Mouse (Mus musculus) brain, adult 2 months (tissue): ENCODE measurements around the gene Gm10306.
A peak's percentile ranks its signal among the peaks of the same experiment; 100 is the strongest.

Experiments
- DNase-seq: peaks from one replicate; pipeline ENCODE4 v3.0.0; 2011; ENCODE audit warnings: low read depth, low spot score

The Gm10306 gene

DNA sequence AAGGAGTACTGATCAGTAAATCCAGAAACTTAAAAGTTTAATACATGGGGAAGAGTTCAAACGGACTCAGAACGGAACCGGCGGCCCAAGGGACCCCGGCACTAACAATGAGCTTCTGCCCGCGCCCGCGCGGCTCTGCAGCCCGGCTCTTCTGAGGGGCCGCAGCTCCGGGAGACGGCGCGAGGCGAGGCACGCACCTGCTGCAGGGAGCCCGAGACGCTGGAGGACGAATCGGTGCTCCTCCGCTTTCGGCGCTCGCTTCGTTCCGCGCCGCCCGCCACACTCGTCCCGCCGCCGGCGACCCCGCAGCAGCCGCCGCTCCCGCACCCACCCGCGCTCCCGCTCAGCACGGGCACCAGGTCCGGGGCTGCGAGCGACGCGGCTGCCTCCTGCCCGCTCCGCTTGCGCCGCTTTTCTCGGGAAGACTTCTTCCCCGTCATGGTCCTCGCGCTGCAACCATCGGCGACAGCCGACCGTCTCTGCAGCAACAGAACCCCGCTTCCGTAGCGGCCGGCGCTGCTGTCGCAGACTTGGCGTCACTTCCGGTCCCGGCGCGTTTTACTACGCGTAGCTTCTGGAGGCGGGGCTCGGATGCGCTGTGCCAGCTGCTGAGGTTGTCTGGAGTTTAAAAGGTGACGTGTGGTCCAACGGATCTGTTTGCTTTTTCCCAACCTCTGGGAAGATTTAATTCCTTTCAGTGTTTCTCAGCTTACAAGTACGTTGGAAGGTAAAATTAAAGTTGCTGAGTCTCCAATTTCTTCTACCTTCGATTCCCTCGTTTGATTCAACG lies at the start of gene Gm10306, which contains the start of gene Caap1:
Gene Gm10306, plus strand, starts transcription at position 282 of the 790 bp plus-strand sequence.
Gene Caap1, minus strand, starts transcription at position 532 of the 790 bp plus-strand sequence.
- DNase-seq: peak; percentile 97

GRCm38 (mm10) chr4:94515366-94515765 lies 41.0 kb upstream of the Gm10306 start:
- DNase-seq: no peak

DNA sequence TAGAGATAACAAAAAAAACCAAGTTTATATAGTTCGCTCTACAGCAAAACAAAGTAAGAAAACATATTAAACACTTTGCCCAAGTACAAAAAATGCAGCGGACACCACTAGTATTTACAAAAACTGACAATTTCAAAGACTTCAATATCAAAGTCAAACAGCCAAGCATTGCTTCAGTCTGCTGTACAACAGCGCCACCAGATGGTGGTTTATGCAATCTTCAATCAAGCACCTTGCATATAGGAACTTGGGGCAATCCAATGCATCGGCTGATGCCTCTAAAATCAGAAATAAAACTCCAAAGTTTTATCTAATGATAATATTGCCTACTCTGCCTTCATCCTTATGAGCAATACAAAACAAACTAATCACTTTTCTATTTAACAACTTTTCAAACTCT lies 38.7 kb upstream of the Gm10306 start:
- DNase-seq: peak; percentile 84

DNA sequence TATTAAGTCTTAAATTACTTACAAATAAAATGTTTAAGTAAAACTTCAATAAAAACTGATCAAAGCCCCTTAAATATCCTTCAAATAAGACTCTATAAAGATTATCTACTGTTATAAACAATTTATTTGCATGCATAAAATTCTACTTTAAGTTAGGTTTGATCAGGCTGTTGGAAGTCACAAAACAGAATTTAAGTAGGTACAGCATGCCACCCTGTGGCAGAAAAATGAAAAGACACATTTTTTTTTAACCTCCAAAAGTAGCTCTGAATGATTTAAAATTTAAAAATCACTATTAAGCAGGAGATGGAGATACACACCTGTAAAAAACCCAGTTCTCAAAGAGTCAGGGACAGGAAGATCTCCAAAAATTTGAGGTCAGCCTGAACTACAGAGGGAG lies 33.0 kb upstream of the Gm10306 start:
- DNase-seq: peak; percentile 22

- DNase-seq: no peak
Measured at GRCm38 (mm10) chr4:94529448-94529847, 26.9 kb upstream of the Gm10306 start.

DNA sequence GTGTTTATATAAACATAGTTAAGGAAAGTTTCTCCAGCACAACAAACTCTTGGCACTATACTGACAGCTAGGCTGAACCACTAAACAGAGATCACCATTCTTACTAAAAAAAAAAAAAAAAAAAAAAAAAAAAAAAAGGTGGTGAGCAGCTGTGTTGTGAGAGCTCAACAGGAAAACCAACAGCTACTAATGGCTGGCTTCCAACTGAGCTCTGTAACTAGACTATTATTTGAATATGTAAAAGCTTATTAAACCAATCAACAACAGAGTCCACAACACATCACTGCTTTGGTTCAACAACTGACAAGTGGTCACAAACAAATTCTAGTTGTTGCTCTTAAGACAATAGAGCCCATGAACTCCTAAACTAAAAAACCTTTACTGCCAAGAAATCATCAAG lies 23.1 kb upstream of the Gm10306 start:
- no peak for DNase-seq

GRCm38 (mm10) chr4:94543041-94543440 lies 13.3 kb upstream of the Gm10306 start:
- no peak for DNase-seq

- DNase-seq: peak; percentile 61
Measured at GRCm38 (mm10) chr4:94544321-94544720, 12.0 kb upstream of the Gm10306 start.

DNA sequence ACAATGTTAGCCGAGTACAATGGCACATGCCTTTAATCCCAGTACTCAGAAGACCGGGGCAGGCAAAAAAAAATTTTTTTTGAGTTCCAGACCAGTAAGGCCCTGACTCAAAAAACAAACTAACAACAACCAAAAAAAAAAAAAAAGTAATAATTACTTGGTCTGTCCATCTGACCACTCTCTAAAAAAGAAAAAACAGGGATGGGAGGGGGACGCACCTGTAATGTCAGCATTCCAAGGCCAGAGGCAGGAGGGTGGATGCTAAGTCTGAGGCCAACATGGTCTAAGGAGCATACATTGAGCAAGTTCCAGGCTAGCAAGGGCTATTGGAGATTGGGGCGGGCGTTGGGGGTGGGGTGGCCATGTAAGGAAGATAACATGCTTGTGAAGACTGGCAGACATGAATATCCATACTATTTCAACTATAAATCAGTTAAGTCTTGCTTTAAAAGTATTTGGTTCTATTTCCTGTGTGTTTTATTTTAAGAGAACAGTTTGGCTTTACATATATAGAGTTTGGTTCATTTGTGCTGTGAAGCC lies 1.3 kb upstream of the Gm10306 start:
- DNase-seq: no peak

GRCm38 (mm10) chr4:94557145-94557544 lies 799 bp downstream of the Gm10306 start:
- no peak for DNase-seq

GRCm38 (mm10) chr4:94559266-94559665 lies 2.9 kb downstream of the Gm10306 start:
- no peak for DNase-seq

DNA sequence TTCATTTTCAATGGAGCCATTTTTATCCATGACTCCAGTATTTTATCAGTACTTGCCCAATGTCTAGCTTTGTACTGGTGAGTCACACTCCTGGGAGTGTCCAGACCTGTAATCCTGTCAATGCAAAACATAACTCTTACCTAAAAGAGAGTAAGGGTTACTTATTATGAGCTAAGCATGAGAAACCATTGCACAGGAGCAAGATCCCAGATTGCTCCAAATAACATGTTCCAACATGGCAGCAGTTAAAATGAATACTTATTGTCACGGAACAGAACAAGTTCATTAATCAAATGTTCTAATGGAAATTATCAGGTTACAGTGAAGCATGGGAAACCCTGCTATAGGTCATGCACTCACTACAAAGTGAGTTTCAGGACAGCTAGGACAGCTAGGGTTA lies 4.0 kb downstream of the Gm10306 start:
- no peak for DNase-seq

DNA sequence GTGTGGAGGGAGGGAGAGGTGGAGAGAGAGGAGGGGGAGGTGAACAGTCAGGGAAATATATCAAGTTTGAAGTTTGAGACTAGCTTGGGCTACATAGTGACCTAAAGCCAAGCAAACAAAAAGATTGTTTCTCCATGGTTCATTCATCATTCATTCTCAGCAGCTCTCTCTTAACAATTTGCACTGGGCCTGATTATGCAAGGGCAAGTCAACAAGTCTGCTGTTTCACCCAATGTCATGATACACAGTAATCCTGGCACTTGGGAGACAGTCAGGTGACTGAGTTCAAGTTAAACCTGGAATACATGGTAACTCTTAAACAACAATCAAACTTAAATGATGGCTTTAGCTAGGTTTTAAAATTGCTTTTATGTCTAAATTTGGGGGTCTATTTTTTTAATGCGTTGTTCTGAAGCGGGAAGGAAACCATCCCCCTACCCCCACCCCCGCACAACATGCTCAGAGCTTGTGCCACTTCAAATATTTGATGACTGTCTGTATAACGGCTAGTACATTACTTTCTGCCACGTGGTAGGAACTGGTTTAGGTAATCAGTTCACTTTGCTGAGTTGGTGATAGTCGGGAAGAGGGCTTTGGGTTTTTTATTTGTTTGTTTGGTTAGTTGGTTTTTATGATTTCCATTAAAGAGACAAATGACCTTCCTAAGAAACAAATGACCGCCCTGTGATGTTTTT lies 5.8 kb downstream of the Gm10306 start:
- no peak for DNase-seq

DNA sequence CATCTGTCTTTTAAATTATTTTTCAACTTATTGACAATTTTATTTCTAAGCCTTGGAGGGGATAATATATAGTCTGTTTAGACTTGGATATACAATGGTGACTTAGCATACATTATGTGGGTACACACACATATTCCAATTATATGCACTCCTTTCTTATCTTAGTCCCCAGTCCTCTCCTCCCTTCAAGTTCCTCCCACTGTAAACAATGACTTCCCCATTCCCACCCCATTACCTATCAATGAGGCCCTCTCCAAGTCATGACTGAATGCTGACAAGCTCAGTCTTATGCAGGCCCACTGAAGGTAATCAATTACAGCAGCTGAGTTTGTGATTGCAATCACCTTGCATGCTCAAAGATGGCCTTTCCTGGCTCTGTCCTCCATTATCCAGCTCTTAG lies 8.0 kb downstream of the Gm10306 start:
- no peak for DNase-seq

GRCm38 (mm10) chr4:94572677-94573076 lies 16.3 kb downstream of the Gm10306 start:
- no peak for DNase-seq

- DNase-seq: peak; percentile 6
Measured at GRCm38 (mm10) chr4:94591765-94592381, 35.5 kb downstream of the Gm10306 start.

DNA sequence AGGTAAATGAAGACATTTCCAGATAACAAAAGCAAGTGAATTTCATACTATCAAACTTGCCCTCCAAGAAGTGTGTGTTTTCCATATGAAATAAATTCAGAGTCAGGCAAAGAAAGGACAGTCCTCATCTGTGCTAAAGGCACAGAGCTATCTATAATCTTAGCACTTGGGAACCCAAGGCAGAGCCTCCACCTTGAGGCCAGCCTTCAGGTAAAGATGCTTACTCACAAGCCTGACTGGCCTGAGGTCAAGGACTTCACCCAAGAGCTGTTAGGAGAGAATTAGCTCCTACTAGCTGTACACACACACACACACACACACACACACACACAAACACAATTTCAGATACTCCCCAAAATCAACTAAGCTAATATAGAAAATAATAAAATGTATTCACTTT lies 36.4 kb downstream of the Gm10306 start:
- DNase-seq: no peak

DNA sequence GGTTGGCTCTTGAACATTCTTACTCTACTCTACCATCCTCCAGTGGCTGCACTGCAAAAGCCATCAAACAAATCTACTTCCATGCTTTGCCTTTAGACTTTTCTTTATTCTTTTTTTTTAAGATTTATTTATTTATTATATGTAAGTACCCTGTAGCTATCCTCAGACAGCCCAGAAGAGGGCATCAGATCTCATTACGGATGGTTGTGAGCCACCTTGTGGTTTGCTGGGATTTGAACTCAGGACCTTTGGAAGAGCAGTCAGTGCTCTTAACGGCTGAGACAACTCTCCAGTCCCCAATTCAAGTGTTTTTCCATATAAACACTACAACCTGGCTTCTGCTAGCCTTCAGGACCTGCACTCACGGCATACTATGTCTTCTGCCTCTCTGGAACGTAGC lies 45.0 kb downstream of the Gm10306 start:
- DNase-seq: peak; percentile 4

GRCm38 (mm10) chr4:94602496-94603030 lies 46.2 kb downstream of the Gm10306 start:
- peak; percentile 35 for DNase-seq

- DNase-seq: peak; percentile 96
Measured at GRCm38 (mm10) chr4:94603031-94603629, 46.8 kb downstream of the Gm10306 start, which contains the start of gene Plaa. Gene Plaa (minus strand): TSS chr4:94603244.

DNA sequence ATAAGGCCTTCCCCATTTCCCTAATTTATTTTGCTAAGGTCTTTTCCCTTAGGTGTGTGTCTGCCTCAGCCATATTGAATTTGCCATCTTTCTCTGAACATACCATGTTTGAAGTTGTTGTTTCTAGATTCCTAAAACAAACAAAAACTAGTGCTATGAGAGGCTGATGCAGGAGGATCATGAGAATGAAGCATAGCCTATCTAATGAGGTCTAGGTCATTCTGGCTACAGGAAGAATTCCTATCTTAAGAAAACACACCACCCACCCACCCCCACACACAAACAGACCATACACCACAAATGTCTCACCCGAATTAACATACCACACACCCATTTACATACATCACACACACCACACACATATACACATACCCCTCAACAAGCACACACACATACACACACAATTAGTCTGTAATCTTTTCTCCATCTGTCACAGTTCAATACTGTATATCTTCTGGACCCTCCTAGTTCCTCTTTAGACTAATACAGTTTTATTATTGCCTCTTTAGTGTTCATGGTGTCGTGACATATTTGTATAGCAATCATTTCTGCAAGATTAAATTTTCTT lies 48.2 kb downstream of the Gm10306 start:
- DNase-seq: no peak
